Mouse (Mus musculus) ES-E14 (cell line): Measurements from ENCODE around the gene Lrrc3. TPM values are rescaled to one million over a fixed set of nuclear protein-coding genes. Genes with fewer than 3 reads are reported as not detected.

ENCODE experiments used
- DNase-seq: peaks from one replicate; pipeline ENCODE4 v3.0.0-alpha.2; 2013; ENCODE audit warnings: low read depth, low spot score
- H3K27ac ChIP-seq: 2 replicates; pipeline ENCODE4 v1.5.1; 2012; ENCODE audit warnings: low read depth, mild to moderate bottlenecking, low read length, moderate library complexity, mixed read lengths; ENCODE audit not compliant: poor library complexity, insufficient read depth, severe bottlenecking
- H3K36me3 ChIP-seq: 2 replicates; pipeline ENCODE4 v1.6.1; 2012; ENCODE audit warnings: mild to moderate bottlenecking, low read length, moderate library complexity, mixed read lengths; ENCODE audit not compliant: control insufficient read depth, poor library complexity, insufficient read depth, severe bottlenecking
- H3K4me1 ChIP-seq, 2 experiments: fragments of 150-350 bp in 1 of 2; sonication (generic) in 1 of 2; 2 replicates each; pipeline ENCODE4 v1.6.1; 2012; ENCODE audit warnings: low read length in 2 of 2, mild to moderate bottlenecking in 1 of 2, mixed read lengths in 1 of 2; ENCODE audit not compliant: control insufficient read depth in 2 of 2, insufficient read depth in 2 of 2, poor library complexity in 1 of 2
- H3K4me3 ChIP-seq, 2 experiments: fragments of 150-350 bp in 1 of 2; sonication (generic) in 1 of 2; 2 replicates each; pipeline ENCODE4 v1.5.1; 2012; ENCODE audit warnings: low read length in 2 of 2, low read depth in 1 of 2, mild to moderate bottlenecking in 1 of 2, mixed read lengths in 1 of 2; ENCODE audit not compliant: insufficient read depth in 1 of 2, poor library complexity in 1 of 2, severe bottlenecking in 1 of 2
- H3K9ac ChIP-seq: 2 replicates; pipeline ENCODE4 v1.6.1; 2012; ENCODE audit warnings: low read depth, mild to moderate bottlenecking, low read length, mixed read lengths; ENCODE audit not compliant: poor library complexity, insufficient read depth, severe bottlenecking
- H3K9me3 ChIP-seq: fragments of 150-350 bp; sonication (generic); 2 replicates; pipeline ENCODE4 v1.6.1; 2012; ENCODE audit warnings: low read depth, mild to moderate bottlenecking, low read length; ENCODE audit not compliant: control insufficient read depth, insufficient read depth
- CHD2 ChIP-seq: IDR thresholded peaks from 2 replicates; pipeline ENCODE4 v1.6.1; 2014; ENCODE audit warnings: mild to moderate bottlenecking, low read depth, low read length, inconsistent platforms
- HCFC1 ChIP-seq: IDR thresholded peaks from 2 replicates; pipeline ENCODE4 v1.6.1; 2012; ENCODE audit warnings: low read length, inconsistent platforms, borderline replicate concordance; ENCODE audit not compliant: insufficient read depth
- MAFK ChIP-seq: IDR thresholded peaks from 2 replicates; pipeline ENCODE4 v1.6.1; 2014; ENCODE audit warnings: mild to moderate bottlenecking, low read depth, low read length, inconsistent platforms; ENCODE audit not compliant: insufficient read depth
- ZC3H11A ChIP-seq: IDR thresholded peaks from 2 replicates; pipeline ENCODE4 v1.6.1; 2012; ENCODE audit warnings: low read depth, mild to moderate bottlenecking, inconsistent platforms, low read length, borderline replicate concordance
- ZNF384 ChIP-seq: IDR thresholded peaks from 2 replicates; pipeline ENCODE4 v1.6.1; 2012; ENCODE audit warnings: low read depth, low read length, inconsistent platforms
- in situ Hi-C, 2 experiments: fragments of 600-800 bp; cut with MboI; formaldehyde crosslinking; loops; one replicate each; pipeline ENCODE4 v1.15.1; 2025; ENCODE audit warnings: low sequenced_read_pairs in 2 of 2, inconsistent platforms in 1 of 2; ENCODE audit not compliant: unreplicated experiment in 2 of 2
- total RNA-seq: library from RNA; depleted of rRNA; stranded (reverse); fragments of 300-350 nt; gene quantifications from 2 replicates; pipeline ENCODE4 v1.2.3, GENCODE M21; 2012; rRNA removed

Lrrc3 gene
- total RNA-seq, 1 experiment: 2.5 TPM

DNA sequence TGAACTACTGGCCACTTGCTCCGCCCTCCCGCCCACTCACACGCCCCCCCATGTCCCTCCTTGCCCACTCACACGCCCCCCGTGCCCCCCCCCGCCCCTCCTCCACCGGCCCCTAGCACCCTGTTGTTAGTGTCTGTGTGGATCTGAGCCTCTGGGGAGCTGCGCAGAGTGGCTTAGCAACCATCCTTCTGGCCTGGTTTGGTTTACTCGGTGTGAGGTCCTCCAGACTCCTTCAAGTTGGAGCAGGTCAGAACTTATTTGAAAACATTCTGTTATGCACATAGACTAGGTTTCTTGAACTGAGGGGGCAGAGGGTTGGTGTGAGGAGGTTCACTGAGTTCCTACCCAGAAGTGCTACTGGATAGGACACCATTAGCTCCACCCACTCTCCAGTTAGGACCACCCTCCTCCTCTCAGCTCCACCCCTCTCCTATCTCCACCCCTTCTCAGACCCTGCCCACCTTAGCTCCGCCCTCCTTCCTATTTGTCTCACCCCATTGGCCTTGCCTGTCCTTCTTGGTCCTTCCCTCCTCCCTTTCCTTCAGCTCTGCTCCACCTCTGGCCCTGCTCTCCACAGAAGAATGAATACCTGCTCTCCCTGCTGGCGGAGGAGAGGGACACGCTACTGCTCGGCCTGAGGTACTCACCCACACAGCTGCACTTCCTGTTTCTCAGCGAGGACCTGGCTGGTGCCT lies 38.1 kb downstream of the Lrrc3 start:
- H3K27ac ChIP-seq: no peak overlapping the region
- peak; percentile 67 for DNase-seq
- H3K9ac ChIP-seq: no peak overlapping the region
- no peaks in the 10 kb centered on the region for H3K9me3 ChIP-seq
- in situ Hi-C loops: no loop called here
- H3K36me3 ChIP-seq: no peaks in the 10 kb centered on the region
- no peak overlapping the region for H3K4me3 ChIP-seq
- H3K4me1 ChIP-seq: no peaks in the 10 kb centered on the region
- TF ChIP-seq HCFC1 (no peak), MAFK (no peak), ZC3H11A (no peak), CHD2 (no peak), ZNF384 (no peak)

DNA sequence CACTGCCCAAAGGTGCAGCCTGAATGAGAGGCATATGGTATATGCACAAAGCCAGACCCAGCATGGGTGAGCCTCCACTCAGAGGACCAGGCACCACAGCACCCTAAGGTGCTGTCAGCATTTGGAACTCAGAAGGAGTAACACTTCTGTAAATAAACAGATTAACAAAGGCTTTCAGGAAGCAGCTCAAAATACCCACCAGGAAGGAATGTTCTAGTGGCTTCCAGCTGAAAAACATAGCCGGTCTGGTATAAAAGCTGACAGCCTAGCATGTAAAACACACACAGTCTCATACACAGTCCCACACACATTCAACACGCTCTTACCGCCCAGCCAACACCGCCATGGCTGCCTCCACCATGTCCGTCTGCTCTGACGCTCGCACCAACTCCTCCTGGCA lies 40.7 kb downstream of the Lrrc3 start, which contains the start of gene Gm3285:
Gene Gm3285 (plus strand): TSS at position 301 of the 400 bp plus-strand sequence.
- in situ Hi-C loops: no loop called here
- no peak for TF ChIP-seq ZC3H11A
- TF ChIP-seq CHD2: no peak
- TF ChIP-seq ZNF384: no peak
- TF ChIP-seq MAFK: no peak
- TF ChIP-seq HCFC1: no peak
- Histone ChIP-seq H3K27ac (no peak within 1 kb of the TSS), H3K4me1 (no peaks in the 10 kb centered on the region), H3K4me3 (no peak within 1 kb of the TSS), H3K9me3 (no peaks in the 10 kb centered on the region), H3K9ac (no peak within 1 kb of the TSS), H3K36me3 (no peaks in the 10 kb centered on the region)
- no peak for DNase-seq

DNA sequence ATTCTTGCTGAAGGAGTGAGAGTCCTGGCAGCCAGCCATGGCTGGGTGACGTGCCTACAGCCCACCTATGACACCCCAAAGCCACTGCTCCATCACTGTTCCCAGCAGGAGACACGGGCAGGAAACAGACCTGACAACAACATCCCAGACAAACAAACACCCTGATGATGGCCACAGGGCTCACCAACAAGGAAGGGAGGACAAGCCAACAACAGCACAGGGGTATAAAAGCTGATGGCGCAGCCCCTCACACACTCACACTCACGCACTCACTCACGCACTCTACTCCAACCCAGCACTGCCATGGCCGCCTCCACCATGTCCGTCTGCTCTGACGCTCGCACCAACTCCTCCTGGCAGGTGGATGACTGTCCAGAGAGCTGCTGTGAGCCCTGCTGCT lies 49.8 kb downstream of the Lrrc3 start, which contains the start of gene Gm10318:
Gene Gm10318 (plus strand): TSS at position 301 of the 400 bp plus-strand sequence.
- DNase-seq: no peak
- no peak within 1 kb of the TSS for H3K27ac ChIP-seq
- no peak within 1 kb of the TSS for H3K9ac ChIP-seq
- no peaks in the 10 kb centered on the region for H3K36me3 ChIP-seq
- in situ Hi-C loops: no loop called here
- H3K4me1 ChIP-seq: peaks cover 0 to 3% of the 10 kb centered on the region in 2 experiments; a peak in 1 of 4 replicates
- no peak for TF ChIP-seq ZC3H11A
- no peak for TF ChIP-seq HCFC1
- TF ChIP-seq MAFK: no peak
- no peak for TF ChIP-seq ZNF384
- TF ChIP-seq CHD2: no peak
- no peaks in the 10 kb centered on the region for H3K9me3 ChIP-seq
- H3K4me3 ChIP-seq: no peak within 1 kb of the TSS

Other genes with a start within 250 kb of the Lrrc3 start
- gene Tspear, start 216.0 kb downstream of the Lrrc3 start, total RNA-seq: 0.49 and 0.90 TPM in 2 replicates
- not detected in 2 replicates for gene Gm19402, start 211.8 kb downstream of the Lrrc3 start, total RNA-seq
- not detected in 2 replicates for gene Gm9508, start 205.3 kb downstream of the Lrrc3 start, total RNA-seq
- not detected in 2 replicates for gene Gm10272, start 195.9 kb downstream of the Lrrc3 start, total RNA-seq
- gene Gm10024, start 191.1 kb downstream of the Lrrc3 start, total RNA-seq: not detected in 2 replicates
- not detected in 2 replicates for gene Gm10142, start 186.7 kb downstream of the Lrrc3 start, total RNA-seq
- not detected in 2 replicates for gene Krtap12-1, start 181.9 kb downstream of the Lrrc3 start, total RNA-seq
- not detected in 2 replicates for gene Gm10100, start 176.1 kb downstream of the Lrrc3 start, total RNA-seq
- gene Gm18596, start 159.9 kb downstream of the Lrrc3 start, total RNA-seq: not detected in 2 replicates
- gene Gm9736, start 151.2 kb downstream of the Lrrc3 start, total RNA-seq: not detected in 2 replicates
- gene Gm3233, start 142.9 kb downstream of the Lrrc3 start, total RNA-seq: not detected in 2 replicates
- gene Gm3238, start 131.2 kb downstream of the Lrrc3 start, total RNA-seq: not detected in 2 replicates
- not detected in 2 replicates for gene Gm7138, start 125.6 kb downstream of the Lrrc3 start, total RNA-seq
- not detected in 2 replicates for gene Gm3250, start 120.0 kb downstream of the Lrrc3 start, total RNA-seq
- not detected in 2 replicates for gene Gm7137, start 114.3 kb downstream of the Lrrc3 start, total RNA-seq
- not detected in 2 replicates for gene Gm9639, start 107.5 kb downstream of the Lrrc3 start, total RNA-seq
- not detected in 2 replicates for gene Gm19668, start 103.4 kb downstream of the Lrrc3 start, total RNA-seq
- not detected in 2 replicates for gene Gm9507, start 90.7 kb downstream of the Lrrc3 start, total RNA-seq
- gene Gm2696, start 87.9 kb downstream of the Lrrc3 start, total RNA-seq: not detected in 2 replicates
- not detected in 2 replicates for gene Krtap10-4, start 75.4 kb downstream of the Lrrc3 start, total RNA-seq
- gene Krtap10-10, start 66.6 kb downstream of the Lrrc3 start, total RNA-seq: not detected in 2 replicates
- not detected in 2 replicates for gene Gm36176, start 55.7 kb downstream of the Lrrc3 start, total RNA-seq
- not detected in 2 replicates for gene Gm10318, start 49.7 kb downstream of the Lrrc3 start, total RNA-seq
- gene Gm3285, start 40.6 kb downstream of the Lrrc3 start, total RNA-seq: not detected in 2 replicates
- gene Trpm2, start 68.0 kb upstream of the Lrrc3 start, total RNA-seq: 0.54 and 0.63 TPM in 2 replicates
- 7.1 and 8.4 TPM in 2 replicates for gene 1810043G02Rik, start 76.0 kb upstream of the Lrrc3 start, total RNA-seq
- gene Pfkl, start 107.5 kb upstream of the Lrrc3 start, total RNA-seq: 138 and 230 TPM in 2 replicates
- gene Dnmt3l, start 139.4 kb upstream of the Lrrc3 start, total RNA-seq: 328 and 388 TPM in 2 replicates
- 68.3 and 88.3 TPM in 2 replicates for gene Aire, start 141.1 kb upstream of the Lrrc3 start, total RNA-seq
- 30.5 and 31.7 TPM in 2 replicates for gene Icosl, start 166.8 kb upstream of the Lrrc3 start, total RNA-seq